Mouse (Mus musculus) heart, adult 2 months (tissue): ENCODE measurements around the gene Olig2. TPM values are rescaled to one million over a fixed set of nuclear protein-coding genes. Genes with fewer than 3 reads are reported as not detected.
"Not testable (repeated sequence)": the region's sequence is repeated elsewhere in the genome, so short reads cannot be mapped to it uniquely, and the experiment has no call there.

Source experiments
- DNase-seq, 2 experiments: peaks; one replicate each; pipeline ENCODE4 v3.0.0; 2021
- H3K27ac ChIP-seq: fragments of 200-600 bp; 2 replicates; pipeline ENCODE4 v1.8.1; 2022
- H3K27me3 ChIP-seq: fragments of 200-500 bp; 2 replicates; pipeline ENCODE4 v1.6.1; 2012; ENCODE audit warnings: mild to moderate bottlenecking, low read length, inconsistent platforms, mixed read lengths; ENCODE audit not compliant: control insufficient read depth, insufficient read depth
- H3K36me3 ChIP-seq: fragments of 200-500 bp; 2 replicates; pipeline ENCODE4 v1.6.1; 2012; ENCODE audit warnings: low read length, inconsistent platforms; ENCODE audit not compliant: control insufficient read depth, insufficient read depth
- H3K4me1 ChIP-seq: fragments of 200-500 bp; 2 replicates; pipeline ENCODE4 v1.6.1; 2011; ENCODE audit warnings: low read length; ENCODE audit not compliant: control insufficient read depth, insufficient read depth
- H3K4me3 ChIP-seq: fragments of 200-600 bp; 2 replicates; pipeline ENCODE4 v1.8.1; 2022
- H3K79me2 ChIP-seq: fragments of 200-500 bp; replicated peaks from 2 replicates; pipeline ENCODE4 v1.6.1; 2012; ENCODE audit warnings: mild to moderate bottlenecking, inconsistent platforms, low read length, moderate library complexity, mixed read lengths; ENCODE audit not compliant: control insufficient read depth, insufficient read depth
- H3K9ac ChIP-seq: fragments of 200-500 bp; 2 replicates; pipeline ENCODE4 v1.6.1; 2012; ENCODE audit warnings: low read depth, mild to moderate bottlenecking, control low read depth, inconsistent platforms, low read length, mixed read lengths
- CTCF ChIP-seq: fragments of 200-600 bp; IDR thresholded peaks from 2 replicates; pipeline ENCODE4 v1.8.1; 2022; ENCODE audit warnings: antibody characterized with exemption, mild to moderate bottlenecking, moderate library complexity
- EP300 ChIP-seq: fragments of 200-500 bp; IDR thresholded peaks from 2 replicates; pipeline ENCODE4 v1.6.1; 2011; ENCODE audit warnings: low read depth, low read length, control low read depth; ENCODE audit not compliant: insufficient read depth
- POLR2A ChIP-seq: fragments of 200-500 bp; IDR thresholded peaks from 2 replicates; pipeline ENCODE4 v1.6.1; 2011; ENCODE audit warnings: mild to moderate bottlenecking, low read depth, low read length, control low read depth; ENCODE audit not compliant: insufficient read depth
- WGBS: fragments of 180-500 bp; shearing (Covaris S2); methylation state at CpG from one replicate; pipeline ENCODE4 v1.1.7; 2018; 5-methylcytosine and 5-hydroxymethylcytosine counted together
- intact Hi-C: fragments of 180-260 bp; cut with DNase I; formaldehyde crosslinking; loops from one replicate; pipeline ENCODE4 v1.15.1; 2025
- polyA plus RNA-seq: library from polyadenylated mRNA; depleted of rRNA; stranded (reverse); fragments of >200 nt; gene quantifications from 2 replicates; pipeline ENCODE4 v1.2.3, GENCODE M21; 2012
- total RNA-seq, 2 experiments: library from RNA; stranded (reverse); gene quantifications; 2 replicates each; pipeline ENCODE4 v1.2.3; 2021

Gene Olig2
- total and polyA plus RNA-seq, 3 experiments, result not detected

DNA sequence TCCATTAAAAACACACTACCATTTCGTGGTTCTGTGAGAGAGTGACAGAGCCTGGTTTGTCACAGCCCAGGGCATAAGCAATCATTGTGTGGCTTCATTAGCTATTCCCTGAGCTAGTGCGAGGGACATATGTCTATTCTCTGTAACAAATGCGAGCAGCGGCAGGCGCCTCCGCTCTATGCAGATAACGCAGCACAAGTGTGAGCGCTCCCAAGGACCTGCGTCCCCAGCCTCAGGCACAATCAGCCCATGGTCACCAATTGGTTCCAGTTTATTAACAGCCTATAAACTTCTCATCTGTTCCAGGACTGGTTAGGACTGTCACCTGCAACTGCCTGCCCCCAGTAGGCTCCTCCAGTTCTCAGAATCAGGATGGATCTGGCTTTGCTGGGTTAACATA lies 21.0 kb downstream of the Olig2 start:
- Histone ChIP-seq H3K27ac (no peak overlapping the region), H3K79me2 (no peaks in the 10 kb centered on the region), H3K4me3 (no peak overlapping the region), H3K9ac (no peak overlapping the region), H3K4me1 (no peaks in the 10 kb centered on the region), H3K27me3 (no peaks in the 10 kb centered on the region; the same call in 1 of the 2 replicates), H3K36me3 (no peaks in the 10 kb centered on the region)
- intact Hi-C loops, result no loop called here
- TF ChIP-seq CTCF (no peak), POLR2A (no peak), EP300 (no peak)
- no peak for DNase-seq
- 59% methylated on average over 9 of the region's 9 CpGs for WGBS

DNA sequence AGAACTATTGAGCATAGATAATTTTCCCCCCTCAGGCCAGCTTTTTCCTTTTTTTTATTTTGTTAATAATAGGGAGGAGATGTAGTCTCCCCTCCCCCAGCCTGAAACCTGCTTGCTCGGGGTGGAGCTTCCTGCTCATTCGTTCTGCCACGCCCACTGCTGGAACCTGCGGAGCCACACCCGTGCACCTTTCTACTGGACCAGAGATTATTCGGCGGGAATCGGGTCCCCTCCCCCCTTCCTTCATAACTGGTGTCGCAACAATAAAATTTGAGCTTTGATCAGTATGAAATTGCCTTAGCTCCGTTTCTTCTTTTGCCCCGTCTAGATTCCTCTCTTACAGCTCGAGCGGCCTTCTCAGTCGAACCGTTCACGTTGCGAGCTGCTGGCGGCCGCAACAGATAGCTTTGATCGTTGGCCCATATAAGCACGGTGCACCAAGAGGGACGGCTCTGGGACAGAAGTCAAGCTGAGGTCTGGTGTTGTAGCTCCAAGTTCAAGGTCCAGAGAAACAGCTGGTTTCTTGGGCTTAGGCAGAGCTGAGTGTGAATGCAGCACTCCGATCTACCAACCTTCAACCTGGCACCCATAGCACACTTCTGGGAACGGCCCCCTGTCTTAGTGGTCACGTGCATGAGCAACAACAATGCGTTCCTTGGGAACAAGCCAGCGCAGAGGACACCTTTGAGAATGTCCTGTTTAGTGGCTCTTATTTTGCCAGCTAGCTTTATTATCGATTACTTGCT lies 30.3 kb downstream of the Olig2 start:
- H3K4me3 ChIP-seq, H3K27ac ChIP-seq, H3K9ac ChIP-seq, H3K4me1 ChIP-seq, H3K27me3 ChIP-seq, intact Hi-C loops, H3K79me2 ChIP-seq, DNase-seq, H3K36me3 ChIP-seq: not testable (repeated sequence)
- 9% methylated on average over 19 of the region's 28 CpGs for WGBS

- DNase-seq, result no peak
- intact Hi-C loops, result no loop called here
- Histone ChIP-seq H3K4me3 (no peak overlapping the region), H3K36me3 (no peaks in the 10 kb centered on the region), H3K27ac (no peak overlapping the region), H3K27me3 (peaks cover 6% of the 10 kb centered on the region), H3K79me2 (no peaks in the 10 kb centered on the region), H3K4me1 (no peaks in the 10 kb centered on the region), H3K9ac (no peak overlapping the region)
- 45% methylated on average over 3 of the region's 3 CpGs for WGBS
- TF ChIP-seq CTCF (no peak), EP300 (no peak)
These were observed 33.7 kb downstream of the Olig2 start for GRCm38 (mm10) chr16:91258956-91259355.

DNA sequence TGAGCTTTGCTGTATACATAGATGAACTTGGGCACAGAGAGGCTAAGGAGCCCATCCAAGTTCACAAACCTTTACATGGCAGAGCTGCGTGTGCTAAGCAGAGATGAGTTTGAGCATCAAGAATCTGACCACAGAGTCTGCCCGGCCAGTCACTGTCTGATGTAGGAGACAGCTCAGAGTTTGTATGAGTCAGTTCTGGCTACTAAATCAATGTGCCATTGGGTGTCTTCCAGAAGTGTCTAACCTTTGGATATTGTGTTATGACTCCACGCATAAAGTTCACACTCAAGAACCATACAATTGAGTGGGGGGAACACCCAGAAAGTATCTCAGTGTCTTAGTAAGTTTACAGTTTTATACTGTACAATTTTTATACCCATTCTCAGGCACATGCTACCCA lies 35.6 kb downstream of the Olig2 start:
- H3K27me3 ChIP-seq, result peaks cover 6% of the 10 kb centered on the region
- intact Hi-C loops, result no loop called here

DNA sequence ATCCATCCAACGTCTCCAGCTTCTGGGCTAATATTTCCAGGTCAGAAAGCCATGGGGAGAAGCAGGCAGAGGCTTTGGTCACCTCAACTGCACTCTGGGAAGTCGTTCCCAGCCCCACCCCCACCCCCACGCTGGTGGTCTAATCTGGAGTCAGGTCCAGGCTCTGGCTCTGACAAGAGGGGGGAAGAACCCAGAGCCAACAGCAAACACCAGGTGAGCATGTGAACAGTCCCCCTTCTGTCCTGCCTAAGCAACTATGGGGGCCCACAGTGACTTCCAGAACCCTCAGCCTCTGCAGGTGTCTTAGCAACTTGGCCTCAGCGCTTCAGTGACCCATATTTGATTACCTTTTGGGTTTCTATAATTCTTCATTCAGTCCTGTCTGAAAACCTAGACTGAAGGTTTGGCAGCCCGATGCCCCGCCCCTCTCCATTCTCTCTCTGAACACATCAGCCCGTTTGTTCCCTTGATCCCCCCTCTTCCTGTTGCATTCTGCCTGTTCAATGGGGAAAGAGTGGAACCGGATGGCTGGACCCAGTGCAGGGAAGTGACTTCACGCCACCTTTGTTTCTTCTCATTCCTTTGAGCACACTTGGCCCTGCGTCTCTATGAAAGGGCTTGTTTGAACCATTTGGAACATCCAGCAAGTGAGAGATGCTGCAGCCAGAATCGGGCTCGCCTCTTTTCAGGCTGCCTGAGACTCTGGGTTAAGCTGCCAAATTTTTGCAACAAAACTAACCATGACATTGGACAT lies 37.4 kb downstream of the Olig2 start:
- no peak overlapping the region for H3K27ac ChIP-seq
- H3K27me3 ChIP-seq, result peaks cover 3% of the 10 kb centered on the region; the same call in 1 of the 2 replicates
- no peak for TF ChIP-seq CTCF
- no peak for TF ChIP-seq EP300
- no peak for TF ChIP-seq POLR2A
- no peaks in the 10 kb centered on the region for H3K79me2 ChIP-seq
- no peak overlapping the region for H3K4me3 ChIP-seq
- no peak for DNase-seq
- H3K36me3 ChIP-seq, result no peaks in the 10 kb centered on the region
- intact Hi-C loops, result no loop called here
- H3K9ac ChIP-seq, result no peak overlapping the region
- H3K4me1 ChIP-seq, result no peaks in the 10 kb centered on the region
- 33% methylated on average over 12 of the region's 12 CpGs for WGBS

More for the DNA sequence above, 35.6 kb downstream of the Olig2 start:
- no peak for DNase-seq
- Histone ChIP-seq H3K36me3 (no peaks in the 10 kb centered on the region), H3K4me1 (no peaks in the 10 kb centered on the region), H3K27ac (no peak overlapping the region), H3K9ac (no peak overlapping the region), H3K79me2 (no peaks in the 10 kb centered on the region), H3K4me3 (no peak overlapping the region)
- no peak for TF ChIP-seq EP300
- TF ChIP-seq POLR2A, result no peak
- TF ChIP-seq CTCF, result no peak
- WGBS, result 89% methylated on average over 3 of the region's 3 CpGs

DNA sequence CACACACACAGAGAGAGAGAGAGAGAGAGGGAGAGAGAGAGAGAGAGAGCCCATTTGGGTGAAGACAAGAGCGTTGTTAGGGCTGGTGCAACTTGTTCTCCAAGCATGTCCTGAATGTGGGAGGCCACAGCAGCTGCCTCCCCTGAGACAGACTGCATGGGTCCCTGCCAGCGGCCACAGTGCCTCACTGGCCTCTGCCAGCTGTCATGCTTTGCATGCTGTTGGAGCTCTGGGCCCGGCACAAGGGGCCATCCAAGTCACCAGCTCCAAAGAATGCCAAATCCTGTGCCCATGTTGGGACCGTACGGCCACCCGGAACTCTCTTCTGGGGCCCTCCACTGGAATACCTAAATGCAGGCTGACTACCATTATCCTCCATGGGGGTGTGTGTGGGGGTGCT lies 40.7 kb downstream of the Olig2 start:
- WGBS, result 76% methylated on average over 6 of the region's 6 CpGs
- Histone ChIP-seq H3K27ac (no peak overlapping the region), H3K36me3 (no peaks in the 10 kb centered on the region), H3K27me3 (peaks cover 16% of the 10 kb centered on the region), H3K9ac (no peak overlapping the region), H3K79me2 (no peaks in the 10 kb centered on the region), H3K4me1 (no peaks in the 10 kb centered on the region), H3K4me3 (no peak overlapping the region)
- no peak for TF ChIP-seq POLR2A
- TF ChIP-seq EP300, result no peak
- no peak for TF ChIP-seq CTCF
- intact Hi-C loops, result no loop called here
- no peak for DNase-seq
